Mouse (Mus musculus) cerebellum, adult 9-11 months (tissue): ENCODE data around the gene Efna4.
A peak's percentile ranks its signal among the peaks of the same experiment; 100 is the strongest.

Experiments
- DNase-seq: peaks from one replicate; pipeline ENCODE4 v3.0.0; 2022

Efna4 gene

GRCm38 (mm10) chr3:89337721-89338578 lies at the start of gene Efna4:
Gene Efna4 (minus strand): TSS chr3:89338028.
- peak; percentile 30 for DNase-seq

GRCm38 (mm10) chr3:89386438-89387420 lies 48.9 kb upstream of the Efna4 start:
- DNase-seq: peak; percentile 63

GRCm38 (mm10) chr3:89385451-89385850 lies 47.6 kb upstream of the Efna4 start:
- no peak for DNase-seq

GRCm38 (mm10) chr3:89384331-89385076 lies 46.7 kb upstream of the Efna4 start:
- no peak for DNase-seq

GRCm38 (mm10) chr3:89383651-89384255 lies 45.9 kb upstream of the Efna4 start:
- peak; percentile 50 for DNase-seq

GRCm38 (mm10) chr3:89382950-89383349 lies 45.1 kb upstream of the Efna4 start:
- DNase-seq: no peak

GRCm38 (mm10) chr3:89382033-89382882 lies 44.4 kb upstream of the Efna4 start:
- DNase-seq: no peak

- no peak for DNase-seq
These were observed 43.4 kb upstream of the Efna4 start for GRCm38 (mm10) chr3:89381233-89381632.

GRCm38 (mm10) chr3:89380711-89381110 lies 42.9 kb upstream of the Efna4 start:
- DNase-seq: no peak

GRCm38 (mm10) chr3:89380291-89380690 lies 42.5 kb upstream of the Efna4 start:
- DNase-seq: no peak

- DNase-seq: peak; percentile 41
These were observed 41.7 kb upstream of the Efna4 start for GRCm38 (mm10) chr3:89379388-89380131.

GRCm38 (mm10) chr3:89378394-89379067 lies 40.7 kb upstream of the Efna4 start:
- DNase-seq: peak; percentile 66

- DNase-seq: peak; percentile 43
These were observed 40.0 kb upstream of the Efna4 start for GRCm38 (mm10) chr3:89377831-89378230.

- DNase-seq: no peak
These were observed 35.9 kb upstream of the Efna4 start for GRCm38 (mm10) chr3:89373581-89374231.

- DNase-seq: no peak
These were observed 29.5 kb upstream of the Efna4 start for GRCm38 (mm10) chr3:89367338-89367737.

GRCm38 (mm10) chr3:89365486-89366414 lies 27.9 kb upstream of the Efna4 start:
- DNase-seq: no peak

- DNase-seq: no peak
These were observed 27.3 kb upstream of the Efna4 start, which contains the start of gene Dcst1 for GRCm38 (mm10) chr3:89365153-89365485. Gene Dcst1 (minus strand): TSS chr3:89365253.

- DNase-seq: no peak
These were observed 26.8 kb upstream of the Efna4 start for GRCm38 (mm10) chr3:89364631-89365030.
